Mouse (Mus musculus) erythroblast, embryonic 14.5 days (primary cell): Measurements from ENCODE around the gene Gdpd5.

Source experiments
- GATA1 ChIP-seq: IDR thresholded peaks from 2 replicates; pipeline ENCODE4 v1.6.1; 2012; ENCODE audit warnings: low read length, inconsistent platforms, mixed read lengths
- TAL1 ChIP-seq: IDR thresholded peaks from 3 replicates; pipeline ENCODE4 v1.6.1; 2012; ENCODE audit warnings: low read length, inconsistent platforms, mixed read lengths

DNA sequence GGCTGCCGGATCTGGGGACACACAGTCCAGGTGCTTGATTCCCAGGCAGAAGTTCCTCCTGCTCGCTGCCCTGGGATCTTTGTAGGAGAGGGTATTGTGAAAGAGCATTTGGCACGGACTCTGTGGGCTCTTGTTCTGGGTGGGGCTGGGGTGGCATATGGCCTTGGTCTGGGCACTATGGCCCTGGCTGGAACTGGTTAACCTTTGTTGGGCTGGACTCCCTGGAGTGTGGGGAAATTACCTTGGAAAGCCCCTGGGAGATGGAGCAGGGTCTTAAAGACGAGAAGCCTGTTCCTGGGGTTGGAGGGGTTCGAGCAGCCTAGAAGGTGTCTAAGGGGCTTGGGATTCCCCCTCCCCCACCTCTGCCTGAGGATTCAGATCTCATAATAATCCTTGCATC lies 2.0 kb downstream of the Gdpd5 start:
- no peak for TF ChIP-seq GATA1
- TF ChIP-seq TAL1, result no peak
